Mouse (Mus musculus): ENCODE data around the gene D830030K20Rik. TPM values are rescaled to one million over a fixed set of nuclear protein-coding genes. Genes with fewer than 3 reads are reported as not detected.
A peak's percentile ranks its signal among the peaks of the same experiment; 100 is the strongest.
"Not testable (repeated sequence)": the region's sequence is repeated elsewhere in the genome, so short reads cannot be mapped to it uniquely, and the experiment has no call there.

Gene D830030K20Rik
- 10 to 100 TPM; 10.3 to 13.5 TPM for total RNA-seq (2021)

DNA sequence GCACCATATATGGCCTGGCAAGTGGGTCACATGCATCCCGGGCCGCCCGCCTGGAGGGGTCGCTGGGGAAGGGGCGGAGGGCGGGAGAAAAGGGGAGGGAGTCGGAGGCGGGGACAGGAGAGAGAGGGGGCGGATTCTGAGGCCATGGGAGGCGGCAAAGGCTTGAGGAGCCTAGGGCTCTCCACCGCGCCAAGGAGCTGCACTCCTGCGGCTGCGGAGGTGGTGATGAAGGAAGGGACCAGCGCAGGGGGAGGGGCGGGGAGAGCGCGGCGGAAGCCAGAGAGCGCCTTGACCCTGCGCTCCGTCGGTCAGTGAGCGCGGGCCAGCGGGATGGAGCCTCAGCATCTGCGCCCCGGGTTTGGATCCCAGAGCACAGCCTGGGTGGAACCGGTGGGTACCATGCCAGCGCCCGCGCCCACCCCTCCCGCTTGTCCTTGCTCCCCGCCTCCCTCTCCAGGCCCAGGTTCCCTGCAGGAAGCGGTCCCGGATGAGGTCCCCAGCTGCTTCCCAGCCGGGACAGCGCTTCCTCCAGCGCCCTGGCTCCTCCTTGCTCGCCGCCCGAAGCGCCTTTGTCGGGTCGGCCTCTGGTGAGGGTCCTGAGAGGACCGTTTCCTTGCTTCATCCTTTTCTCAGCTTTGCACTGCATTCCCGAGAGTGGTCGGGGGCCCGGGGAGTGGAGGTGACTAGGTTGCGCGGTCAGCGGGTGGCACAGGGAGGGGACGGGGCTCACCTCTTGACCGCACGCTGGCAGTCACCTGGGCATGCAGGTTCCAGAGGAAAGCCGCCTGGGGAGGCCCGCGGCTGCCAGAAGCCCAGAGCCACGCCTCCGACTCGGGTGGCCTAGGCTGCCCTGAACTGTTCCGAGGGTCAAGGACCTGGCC lies at the start of gene D830030K20Rik:
TSS of gene D830030K20Rik (plus strand) at position 217 of the 881 bp plus-strand sequence.
- intact Hi-C loops (cut with DNase I) = not testable (repeated sequence)
- DNase-seq = peak; percentile 1

DNA sequence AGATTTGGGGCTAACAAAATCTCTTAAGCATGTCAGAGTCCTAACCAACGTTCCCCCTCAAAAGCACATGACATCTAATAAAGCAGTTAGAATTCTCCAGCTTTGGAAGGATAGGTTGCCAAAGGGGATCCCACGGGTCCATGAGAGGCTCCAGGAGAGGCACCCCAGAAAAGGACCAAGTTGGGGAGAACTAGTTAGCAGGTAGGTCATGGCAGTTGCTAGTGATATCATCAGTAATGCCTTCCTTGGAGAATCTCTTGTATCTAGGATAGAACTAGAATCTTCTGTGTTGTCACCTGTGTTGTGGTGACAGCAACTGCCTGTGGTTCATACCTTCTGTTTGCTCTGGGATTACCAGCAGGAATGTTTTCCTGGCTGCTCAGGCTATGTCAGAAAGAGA lies 20.3 kb upstream of the D830030K20Rik start, which contains the start of gene Gm5795:
TSS of gene Gm5795 (plus strand) at position 301 of the 400 bp plus-strand sequence.
- intact Hi-C loops (cut with DNase I); DNase-seq: not testable (repeated sequence)

DNA sequence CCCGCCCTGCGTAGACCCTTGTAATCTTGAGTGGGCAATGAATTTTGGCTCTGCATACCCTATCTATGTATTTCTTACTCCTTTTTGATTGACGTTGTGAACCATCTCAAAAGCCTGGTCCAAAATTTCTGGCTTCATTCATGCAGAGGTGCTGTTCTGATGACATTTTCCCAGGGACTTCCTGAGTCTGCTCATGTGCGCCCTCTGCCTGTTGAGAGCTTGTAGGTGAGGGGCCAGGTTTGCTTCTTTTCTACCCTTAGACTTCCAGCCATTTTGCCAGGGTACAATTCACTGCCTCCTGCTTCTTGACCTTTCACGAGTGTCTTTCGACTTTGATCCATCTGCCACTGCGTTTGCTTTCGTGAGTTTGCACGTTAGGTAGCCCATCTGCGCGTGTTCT lies 1.1 kb downstream of the D830030K20Rik start:
- peak; percentile 29 for DNase-seq
- intact Hi-C loops (cut with DNase I) = not testable (repeated sequence)

DNA sequence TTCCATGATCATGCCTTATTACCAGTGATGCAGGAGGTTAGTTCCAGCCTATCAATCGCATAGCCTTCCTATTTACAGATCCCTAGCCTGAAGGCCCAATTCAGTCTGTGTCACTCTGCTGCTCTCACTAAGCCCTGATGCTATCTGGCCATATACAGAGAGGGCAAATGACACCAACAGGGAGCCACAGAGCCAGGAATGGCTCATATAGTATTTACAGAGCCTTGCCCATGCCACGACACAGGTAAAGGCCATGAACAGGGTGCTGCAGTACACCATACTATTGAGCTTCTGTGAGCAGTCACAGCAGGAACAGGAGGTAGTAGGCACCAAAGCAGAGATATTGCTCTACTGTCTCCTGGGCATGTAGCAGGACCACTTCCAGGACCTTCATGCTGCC lies 54.2 kb downstream of the D830030K20Rik start:
- intact Hi-C loops (cut with DNase I); DNase-seq: not testable (repeated sequence)

Other genes with a start within 250 kb of the D830030K20Rik start
- not detected for gene Gm2888, start 178.5 kb upstream of the D830030K20Rik start, total RNA-seq (2021)
- gene Gm2897, start 159.2 kb upstream of the D830030K20Rik start, total RNA-seq (2021) = 1 to 10 TPM; 5.6 to 5.9 TPM
- not detected for gene Gm10340, start 74.5 kb upstream of the D830030K20Rik start, total RNA-seq (2021)
- under 1 TPM in 1 of 2 experiments, not detected in 1; 0.74 TPM for gene Gm5795, start 20.2 kb upstream of the D830030K20Rik start, total RNA-seq (2021)
- 1 to 10 TPM; 1.7 to 1.8 TPM for gene Gm2956, start 124.1 kb downstream of the D830030K20Rik start, total RNA-seq (2021)
- not detected for gene Gm10413, start 186.6 kb downstream of the D830030K20Rik start, total RNA-seq (2021)
- gene Gm10409, start 204.1 kb downstream of the D830030K20Rik start, total RNA-seq (2021) = 10 to 100 TPM; 18.6 to 18.8 TPM
- 10 to 100 TPM in 1 of 2 experiments, 1 to 10 TPM in 1; 8.2 to 13.0 TPM for gene Gm3005, start 219.6 kb downstream of the D830030K20Rik start, total RNA-seq (2021)
- gene Gm10408, start 240.9 kb downstream of the D830030K20Rik start, total RNA-seq (2021) = not detected

All from left cerebral cortex, postnatal 4 days (tissue).